Mouse (Mus musculus): Measurements from ENCODE around the gene Ank.

DNA sequence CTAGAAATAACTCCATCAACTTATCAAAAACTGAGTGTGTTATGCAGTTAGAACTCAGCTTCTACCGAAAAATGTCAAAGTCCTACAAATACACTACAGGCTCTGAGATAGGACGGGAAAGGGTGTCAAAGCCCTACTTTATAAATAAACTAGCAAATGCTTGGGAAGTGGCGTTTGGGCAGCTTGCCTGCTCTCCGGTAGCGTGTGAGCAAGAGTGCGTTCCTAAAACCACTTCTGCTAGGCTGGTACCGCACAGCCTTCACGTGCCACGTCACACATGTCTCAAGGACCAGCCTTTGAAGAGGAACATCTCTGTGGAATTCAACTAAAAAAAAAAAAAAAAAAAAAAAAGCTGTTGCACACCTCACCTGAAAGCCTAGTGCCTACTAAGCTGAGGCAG is 36.7 kb downstream of the Ank start:
- TF ChIP-seq GATA1 (IDR thresholded peaks at IDR 0.05; ENCODE audit: low read length) = no peak
- TF ChIP-seq TAL1 (IDR thresholded peaks at IDR 0.05; ENCODE audit: low read length) = no peak

Measured in erythroblast, embryonic 14.5 days (primary cell).